Comparison of ENCODE assay signal across 20 mouse cellular contexts in genomic region chr19:22703876-22704275, GRCm38 (mm10).
DNase-seq lines count a peak whose midpoint lies in the region; ATAC-seq and TF ChIP-seq lines count a peak whose summit lies in the region.
"Had no signal": no experiment of that assay in that cellular context is flagged by ENCODE, and none has a peak within 500 bp of the region (broad histone marks: within the 10 kb centered on the region; RNA-seq: fewer than 3 reads in every experiment).

No protein-coding gene starts in this region.

- H3K9ac ChIP-seq in embryonic facial prominence, embryonic 14.5 days (ENCODE audit: low read depth, low read length), result no peak overlapping the region
- H3K9ac ChIP-seq in hindbrain, postnatal 0 days (replicated peaks; ENCODE audit: low read length), result no peak overlapping the region
- H3K9ac ChIP-seq in hindbrain, embryonic 13.5 days, result no peak overlapping the region
- no peak overlapping the region for H3K9ac ChIP-seq in ES-E14 (ENCODE audit: insufficient read depth, low read depth, low read length, poor library complexity, severe bottlenecking)
- H3K9ac ChIP-seq: heart, embryonic 12.5 days; hindbrain, embryonic 14.5 days; limb, embryonic 13.5 days; liver, embryonic 15.5 days; midbrain, embryonic 15.5 days; neural tube, embryonic 15.5 days had no signal

- no peak for TF ChIP-seq CTCF in hindbrain, postnatal 0 days (IDR thresholded peaks at IDR 0.05; ENCODE audit: low read depth)

- H3K9me3 ChIP-seq in embryonic facial prominence, embryonic 14.5 days (ENCODE audit: control insufficient read depth, low read length), result no peaks in the 10 kb centered on the region
- no peaks in the 10 kb centered on the region for H3K9me3 ChIP-seq in embryonic facial prominence, embryonic 10.5 days
- H3K9me3 ChIP-seq in hindbrain, postnatal 0 days (ENCODE audit: low read length), result no peaks in the 10 kb centered on the region
- H3K9me3 ChIP-seq in hindbrain, embryonic 13.5 days, result no peaks in the 10 kb centered on the region
- H3K9me3 ChIP-seq in ES-E14 (ENCODE audit: control insufficient read depth, insufficient read depth, low read depth, low read length), result no peaks in the 10 kb centered on the region
- H3K9me3 ChIP-seq: heart, embryonic 12.5 days; limb, embryonic 13.5 days; liver, embryonic 15.5 days; midbrain, embryonic 15.5 days; neural tube, embryonic 15.5 days had no signal

- H3K36me3 ChIP-seq in embryonic facial prominence, embryonic 14.5 days (ENCODE audit: control insufficient read depth, insufficient read depth, low read length), result no peaks in the 10 kb centered on the region
- no peaks in the 10 kb centered on the region for H3K36me3 ChIP-seq in embryonic facial prominence, embryonic 10.5 days (replicated peaks)
- no peaks in the 10 kb centered on the region for H3K36me3 ChIP-seq in hindbrain, postnatal 0 days (ENCODE audit: insufficient read depth, low read length)
- no peaks in the 10 kb centered on the region for H3K36me3 ChIP-seq in hindbrain, embryonic 13.5 days
- no peaks in the 10 kb centered on the region for H3K36me3 ChIP-seq in ES-E14 (ENCODE audit: control insufficient read depth, insufficient read depth, low read length, poor library complexity, severe bottlenecking)
- H3K36me3 ChIP-seq: heart, embryonic 12.5 days; limb, embryonic 13.5 days; liver, embryonic 15.5 days; midbrain, embryonic 15.5 days; neural tube, embryonic 15.5 days had no signal

- H3K4me3 ChIP-seq in embryonic facial prominence, embryonic 14.5 days (ENCODE audit: low read depth, low read length), result no peak overlapping the region
- no peak overlapping the region for H3K4me3 ChIP-seq in embryonic facial prominence, embryonic 10.5 days
- no peak overlapping the region for H3K4me3 ChIP-seq in hindbrain, postnatal 0 days (ENCODE audit: low read length)
- no peak overlapping the region for H3K4me3 ChIP-seq in hindbrain, embryonic 13.5 days
- H3K4me3 ChIP-seq in ES-E14 (ENCODE audit: insufficient read depth in 1 of 2, low read depth in 1 of 2, low read length in 2 of 2, poor library complexity in 1 of 2, severe bottlenecking in 1 of 2), result no peak overlapping the region
- H3K4me3 ChIP-seq: heart, embryonic 12.5 days; limb, embryonic 13.5 days; liver, embryonic 15.5 days; midbrain, embryonic 15.5 days; neural tube, embryonic 15.5 days had no signal

- peak; percentile 34 for DNase-seq in embryonic facial prominence, embryonic 14.5 days (ENCODE audit: low spot score)
- no peak for DNase-seq in embryonic facial prominence, embryonic 10.5 days (ENCODE audit: low spot score)
- DNase-seq in hindbrain, postnatal 0 days (ENCODE audit: low spot score), result peak; percentile 27
- DNase-seq in ES-E14 (ENCODE audit: low read depth, low spot score), result peak; percentile 7
- DNase-seq in fibroblast of lung, adult 2 months (ENCODE audit: low read depth), result peak; percentile 44
- no peak for DNase-seq in testis, postnatal 14 days (ENCODE audit: low spot score)
- DNase-seq in layer of hippocampus, adult 11-12 months (ENCODE audit: low spot score), result no peak
- DNase-seq: adrenal gland, postnatal 25 days; cerebellum, adult 2 months; cerebellum, postnatal 36 days; heart, postnatal 14 days; right cerebral cortex, postnatal 14 days had no signal

- no peaks in the 10 kb centered on the region for H3K27me3 ChIP-seq in embryonic facial prominence, embryonic 14.5 days (replicated peaks; ENCODE audit: control insufficient read depth, insufficient read depth, low read length)
- no peaks in the 10 kb centered on the region for H3K27me3 ChIP-seq in embryonic facial prominence, embryonic 10.5 days (replicated peaks; ENCODE audit: low read depth, poor library complexity, severe bottlenecking)
- H3K27me3 ChIP-seq in hindbrain, postnatal 0 days (ENCODE audit: insufficient read depth, low read length), result no peaks in the 10 kb centered on the region
- 0 out of 2 replicates have a peak, but pooled peaks cover 3% of the 10 kb centered on the region for H3K27me3 ChIP-seq in hindbrain, embryonic 13.5 days
- H3K27me3 ChIP-seq: limb, embryonic 13.5 days; liver, embryonic 15.5 days; midbrain, embryonic 15.5 days; neural tube, embryonic 15.5 days had no signal

- H3K4me1 ChIP-seq in embryonic facial prominence, embryonic 14.5 days (ENCODE audit: control insufficient read depth, insufficient read depth, low read length), result no peaks in the 10 kb centered on the region
- peaks cover 24% of the 10 kb centered on the region for H3K4me1 ChIP-seq in embryonic facial prominence, embryonic 10.5 days
- no peaks in the 10 kb centered on the region for H3K4me1 ChIP-seq in hindbrain, postnatal 0 days (ENCODE audit: insufficient read depth, low read length)
- H3K4me1 ChIP-seq in hindbrain, embryonic 13.5 days (replicated peaks), result peaks cover 5% of the 10 kb centered on the region; the same call in 1 of the 2 replicates
- no peaks in the 10 kb centered on the region; a peak in 1 of 4 replicates for H3K4me1 ChIP-seq in ES-E14 (ENCODE audit: control insufficient read depth in 2 of 2, insufficient read depth in 2 of 2, low read length in 2 of 2, poor library complexity in 1 of 2)
- H3K4me1 ChIP-seq: heart, embryonic 12.5 days; liver, embryonic 15.5 days; midbrain, embryonic 15.5 days; neural tube, embryonic 15.5 days had no signal

- no peak overlapping the region for H3K27ac ChIP-seq in embryonic facial prominence, embryonic 14.5 days (replicated peaks; ENCODE audit: low read depth, low read length)
- no peak overlapping the region for H3K27ac ChIP-seq in embryonic facial prominence, embryonic 10.5 days (replicated peaks)
- no peak overlapping the region for H3K27ac ChIP-seq in hindbrain, postnatal 0 days
- no peak overlapping the region for H3K27ac ChIP-seq in hindbrain, embryonic 13.5 days
- H3K27ac ChIP-seq in ES-E14 (ENCODE audit: insufficient read depth, low read depth, low read length, poor library complexity, severe bottlenecking), result no peak overlapping the region
- H3K27ac ChIP-seq: hindbrain, embryonic 14.5 days; limb, embryonic 13.5 days; liver, embryonic 15.5 days; midbrain, embryonic 15.5 days; neural tube, embryonic 15.5 days had no signal

- in situ Hi-C loops in ES-E14 (cut with MboI; ENCODE audit: low sequenced_read_pairs in 2 of 2, unreplicated experiment in 2 of 2), result no loop called here

- H3K4me2 ChIP-seq in embryonic facial prominence, embryonic 14.5 days (ENCODE audit: low read depth, low read length), result no peak overlapping the region
- no peak overlapping the region for H3K4me2 ChIP-seq in hindbrain, postnatal 0 days (ENCODE audit: low read depth, low read length)
- H3K4me2 ChIP-seq in hindbrain, embryonic 13.5 days, result no peak overlapping the region
- H3K4me2 ChIP-seq: heart, embryonic 12.5 days; hindbrain, embryonic 14.5 days; limb, embryonic 13.5 days; liver, embryonic 15.5 days; midbrain, embryonic 15.5 days; neural tube, embryonic 15.5 days had no signal

- no peak for ATAC-seq in embryonic facial prominence, embryonic 14.5 days (ENCODE audit: low read depth)
- peak; percentile 58; the same call in 1 of the 2 replicates for ATAC-seq in hindbrain, postnatal 0 days
- no peak for ATAC-seq in hindbrain, embryonic 13.5 days (ENCODE audit: low FRiP score)
- ATAC-seq: intestine, embryonic 16.5 days; midbrain, embryonic 15.5 days had no signal

- 68% methylated on average over 6 of the region's 6 CpGs for WGBS in embryonic facial prominence, embryonic 14.5 days
- WGBS in embryonic facial prominence, embryonic 10.5 days, result 63% methylated on average over 6 of the region's 6 CpGs
- WGBS in hindbrain, postnatal 0 days, result 26% methylated on average over 6 of the region's 6 CpGs
- 28% methylated on average over 6 of the region's 6 CpGs for WGBS in hindbrain, embryonic 13.5 days

TF ChIP-seq in ES-E14, 5 proteins besides CTCF, POLR2A, EP300 and RAD21:
- TF ChIP-seq HCFC1 (IDR thresholded peaks at IDR 0.05; ENCODE audit: borderline replicate concordance, insufficient read depth, low read length), result no peak
- TF ChIP-seq CHD2 (IDR thresholded peaks at IDR 0.05; ENCODE audit: low read depth, low read length), result no peak
- TF ChIP-seq ZC3H11A (IDR thresholded peaks at IDR 0.05; ENCODE audit: borderline replicate concordance, low read depth, low read length), result no peak
- TF ChIP-seq MAFK (IDR thresholded peaks at IDR 0.05; ENCODE audit: insufficient read depth, low read depth, low read length), result no peak
- no peak for TF ChIP-seq ZNF384 (IDR thresholded peaks at IDR 0.05; ENCODE audit: low read depth, low read length)

Comparison
In these comparisons a context has a peak if more than half of its experiments do, and no peak if none do; other contexts are left out.
1. DNase-seq: peak in embryonic facial prominence, embryonic 14.5 days (single experiment), hindbrain, postnatal 0 days (single experiment), ES-E14 (single experiment) and fibroblast of lung, adult 2 months (single experiment); none in embryonic facial prominence, embryonic 10.5 days (single experiment), testis, postnatal 14 days (single experiment) and layer of hippocampus, adult 11-12 months (single experiment).